23 mouse cellular contexts compared by ENCODE assay signal in genomic region chr2:158861115-158861514, GRCm38 (mm10).
DNase-seq lines count a peak whose midpoint lies in the region; ATAC-seq and TF ChIP-seq lines count a peak whose summit lies in the region.
"Had no signal": no experiment of that assay in that cellular context is flagged by ENCODE, and none has a peak within 500 bp of the region (broad histone marks: within the 10 kb centered on the region; RNA-seq: fewer than 3 reads in every experiment).

No protein-coding gene starts in this region.

- no peak for ATAC-seq in kidney, embryonic 14.5 days (ENCODE audit: low FRiP score, low TSS enrichment)
- ATAC-seq: forebrain, embryonic 14.5 days had no signal

- no peaks in the 10 kb centered on the region for H3K9me3 ChIP-seq in kidney, embryonic 14.5 days (ENCODE audit: control insufficient read depth, low read length)
- H3K9me3 ChIP-seq: embryonic facial prominence, embryonic 13.5 days; embryonic facial prominence, embryonic 15.5 days; forebrain, embryonic 10.5 days; forebrain, embryonic 12.5 days had no signal

- no peaks in the 10 kb centered on the region for H3K4me1 ChIP-seq in kidney, embryonic 14.5 days (ENCODE audit: control insufficient read depth, insufficient read depth, low read length)
- H3K4me1 ChIP-seq: embryonic facial prominence, embryonic 13.5 days; forebrain, embryonic 10.5 days; forebrain, embryonic 12.5 days had no signal

- DNase-seq in gastrocnemius, adult 2 months: peak; percentile 82
- no peak for DNase-seq in gastrocnemius, postnatal 10 days
- peak; percentile 24 to 50 for DNase-seq in gastrocnemius, adult 8-10 months (ENCODE audit: low spot score in 2 of 2)
- DNase-seq in gastrocnemius, postnatal 14 days: peak; percentile 54
- DNase-seq in skeletal muscle tissue, adult 2 months (ENCODE audit: low read depth, low spot score): peak; percentile 69
- DNase-seq in layer of hippocampus, adult 8-10 months (ENCODE audit: low spot score in 2 of 2): no peak
- DNase-seq: adrenal gland, adult 2 months; adrenal gland, postnatal 10 days; adrenal gland, postnatal 25 days; cerebellum, adult 11 months; cerebellum, adult 18-20 months; cerebellum, adult 8-10 months; cerebellum, adult 9-11 months; cerebellum, postnatal 14 days; cerebellum, postnatal 36 days; embryo, embryonic 11 days had no signal

- 62% methylated on average over 2 of the region's 2 CpGs for WGBS in kidney, embryonic 14.5 days

- intact Hi-C loops in gastrocnemius, adult 2 months (cut with DNase I): no loop called here
- intact Hi-C loops in gastrocnemius, postnatal 14 days (cut with DNase I; ENCODE audit: low total_unique reads): loop anchor here (5.0 kb wide), 1 partner anchor 94 kb away; the partner anchor contains the start of gene Fam83d

- H3K4me2 ChIP-seq in kidney, embryonic 14.5 days (replicated peaks; ENCODE audit: low read depth, low read length): no peak overlapping the region
- H3K4me2 ChIP-seq: embryonic facial prominence, embryonic 13.5 days; embryonic facial prominence, embryonic 15.5 days; forebrain, embryonic 12.5 days had no signal

- no peaks in the 10 kb centered on the region for H3K27me3 ChIP-seq in kidney, embryonic 14.5 days (ENCODE audit: control insufficient read depth, insufficient read depth, low read length)
- H3K27me3 ChIP-seq: embryonic facial prominence, embryonic 13.5 days; embryonic facial prominence, embryonic 15.5 days; forebrain, embryonic 12.5 days had no signal

- TF ChIP-seq CTCF in gastrocnemius, adult 2 months (IDR thresholded peaks at IDR 0.05): no peak

- no peak overlapping the region for H3K9ac ChIP-seq in kidney, embryonic 14.5 days (ENCODE audit: low read depth, low read length)
- H3K9ac ChIP-seq: embryonic facial prominence, embryonic 13.5 days; embryonic facial prominence, embryonic 15.5 days; forebrain, embryonic 12.5 days had no signal

- peak overlapping the region; percentile 38; the same call in 1 of the 2 replicates for H3K27ac ChIP-seq in gastrocnemius, adult 2 months
- no peak overlapping the region for H3K27ac ChIP-seq in kidney, embryonic 14.5 days (ENCODE audit: low read depth, low read length)
- H3K27ac ChIP-seq: embryonic facial prominence, embryonic 13.5 days; embryonic facial prominence, embryonic 15.5 days; forebrain, embryonic 10.5 days; forebrain, embryonic 12.5 days had no signal

- H3K36me3 ChIP-seq in kidney, embryonic 14.5 days (ENCODE audit: control insufficient read depth, insufficient read depth, low read length): peaks cover 11% of the 10 kb centered on the region

- H3K4me3 ChIP-seq in gastrocnemius, adult 2 months: no peak overlapping the region
- no peak overlapping the region for H3K4me3 ChIP-seq in kidney, embryonic 14.5 days (ENCODE audit: low read length)
- H3K4me3 ChIP-seq: embryonic facial prominence, embryonic 13.5 days; embryonic facial prominence, embryonic 15.5 days; erythroblast, embryonic 14.5 days; forebrain, embryonic 10.5 days; forebrain, embryonic 12.5 days had no signal

Comparison
In these comparisons a context has a peak if more than half of its experiments do, and no peak if none do; other contexts are left out.
1. DNase-seq: peak in gastrocnemius, adult 2 months (single experiment), gastrocnemius, adult 8-10 months (2 of 2), gastrocnemius, postnatal 14 days (single experiment) and skeletal muscle tissue, adult 2 months (single experiment); none in gastrocnemius, postnatal 10 days (single experiment) and layer of hippocampus, adult 8-10 months (0 of 2).